Mouse (Mus musculus) Muller cell, postnatal 12 days (primary cell): Measurements from ENCODE around the gene Atp5d.

Experiments
- DNase-seq: peaks from one replicate; pipeline ENCODE4 v3.0.0-alpha.2; 2015; ENCODE audit errors: inconsistent ontology term

The Atp5d gene

DNA sequence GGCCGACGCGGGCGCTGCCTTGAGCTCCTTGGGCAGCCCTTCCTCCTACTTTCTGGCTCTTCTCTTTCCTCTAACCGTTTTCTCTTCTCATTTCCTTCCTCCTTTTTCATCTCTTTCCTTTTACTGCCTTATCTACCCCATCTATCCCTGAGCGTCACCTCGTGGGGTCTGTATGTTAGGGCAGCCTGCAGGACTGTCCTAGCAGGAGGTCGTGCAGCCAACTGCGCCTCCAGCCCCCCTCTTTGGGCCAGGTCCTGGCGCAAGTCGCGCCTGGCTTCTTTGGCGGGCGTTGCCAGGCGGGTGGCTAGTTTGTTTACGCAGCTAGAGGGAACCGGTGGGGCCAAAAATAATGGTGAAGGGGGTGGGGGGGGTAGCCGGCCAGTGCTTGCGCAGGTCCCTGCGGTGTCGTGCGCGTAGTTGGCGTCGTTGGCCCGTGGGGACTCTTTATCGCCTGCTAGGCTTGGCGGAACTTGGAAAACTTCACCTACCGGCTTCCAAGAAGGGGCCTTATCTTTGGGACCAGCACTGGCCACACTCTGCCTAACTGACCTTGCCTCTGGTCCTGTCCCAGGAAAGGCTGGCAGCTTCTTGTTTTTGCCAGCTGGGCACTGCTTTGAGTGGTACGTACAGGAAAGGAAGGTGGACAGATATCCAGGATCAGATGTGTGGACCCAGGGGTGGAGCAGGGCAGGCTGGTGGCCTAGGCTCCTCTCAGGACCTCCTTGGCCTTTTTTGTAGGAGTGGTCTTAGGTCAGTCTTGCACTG is 21.3 kb upstream of the Atp5d start:
- peak; percentile 56 for DNase-seq

DNA sequence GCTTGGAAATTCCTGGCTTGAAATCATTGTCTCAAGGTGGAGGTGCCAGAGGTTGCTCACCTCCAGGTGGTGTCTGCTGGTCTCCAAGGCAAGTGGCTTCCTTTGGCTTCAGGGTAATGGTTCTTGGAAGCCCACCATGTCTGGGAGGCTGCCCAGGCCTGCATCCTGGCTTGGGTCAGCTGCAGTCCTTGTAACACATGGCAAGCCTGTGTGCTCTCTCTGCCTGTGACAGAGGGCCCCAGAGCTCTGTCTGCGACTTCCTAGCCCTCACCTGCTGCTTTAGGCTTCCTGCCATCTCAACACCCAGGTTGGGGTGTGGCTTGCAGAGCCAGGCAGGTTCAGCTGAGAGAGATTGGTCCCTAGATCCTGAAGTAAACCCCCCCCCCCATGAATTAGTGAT is 20.7 kb upstream of the Atp5d start:
- no peak for DNase-seq

DNA sequence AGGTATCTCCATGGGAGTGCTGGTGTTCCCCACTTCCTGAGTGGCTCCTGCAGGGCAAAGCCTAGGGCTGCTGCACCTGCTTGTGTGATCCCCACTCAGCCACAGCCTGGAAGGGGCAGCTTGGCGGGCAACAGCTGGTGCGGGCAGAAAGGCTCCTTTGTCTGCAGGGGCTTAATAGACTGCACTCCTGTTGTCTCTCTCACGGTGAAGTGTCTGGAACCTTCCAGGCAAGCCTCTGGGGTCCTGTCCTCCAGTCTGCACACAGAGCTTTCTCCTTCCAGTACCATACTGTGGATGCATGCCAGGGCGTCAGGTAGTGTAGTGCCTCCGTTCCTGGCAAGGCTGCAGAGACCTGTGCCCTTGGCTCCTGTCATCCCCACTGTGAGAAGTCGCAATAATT is 19.9 kb upstream of the Atp5d start:
- no peak for DNase-seq

- DNase-seq: no peak
Observed at GRCm38 (mm10) chr10:80120146-80120545, 18.3 kb upstream of the Atp5d start.

GRCm38 (mm10) chr10:80121639-80122038 is 16.8 kb upstream of the Atp5d start:
- DNase-seq: no peak

DNA sequence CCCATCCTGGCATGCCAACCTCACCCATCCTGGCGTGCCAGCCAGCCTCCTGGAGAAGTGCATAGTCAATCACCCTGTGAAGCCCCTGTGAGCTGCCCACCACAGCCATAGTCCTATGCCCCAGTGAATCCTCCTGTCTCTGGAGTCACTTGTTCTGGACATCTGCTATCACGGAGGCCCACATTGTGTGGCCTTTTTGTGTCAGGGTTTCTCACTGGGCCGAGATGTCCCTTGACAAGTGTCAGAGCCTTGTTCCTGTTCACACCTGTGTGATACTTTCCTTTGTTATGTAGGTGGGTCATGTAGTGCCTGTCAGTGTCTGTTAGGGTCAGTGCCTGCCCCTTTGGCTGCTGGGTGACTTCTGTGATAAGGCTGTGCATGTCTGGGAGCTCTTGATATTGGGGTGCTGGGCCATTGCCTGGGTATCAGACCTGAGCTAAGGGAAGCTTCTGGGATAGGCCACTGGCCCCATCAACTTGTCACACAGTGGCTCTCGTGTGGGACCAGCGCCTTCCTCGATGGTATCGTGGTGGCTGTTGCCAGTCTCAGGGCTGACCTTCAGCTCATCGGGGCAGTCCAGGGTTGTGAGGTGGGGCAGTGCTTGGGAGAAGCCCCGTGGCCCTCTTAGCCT is 14.4 kb upstream of the Atp5d start:
- DNase-seq: no peak

DNA sequence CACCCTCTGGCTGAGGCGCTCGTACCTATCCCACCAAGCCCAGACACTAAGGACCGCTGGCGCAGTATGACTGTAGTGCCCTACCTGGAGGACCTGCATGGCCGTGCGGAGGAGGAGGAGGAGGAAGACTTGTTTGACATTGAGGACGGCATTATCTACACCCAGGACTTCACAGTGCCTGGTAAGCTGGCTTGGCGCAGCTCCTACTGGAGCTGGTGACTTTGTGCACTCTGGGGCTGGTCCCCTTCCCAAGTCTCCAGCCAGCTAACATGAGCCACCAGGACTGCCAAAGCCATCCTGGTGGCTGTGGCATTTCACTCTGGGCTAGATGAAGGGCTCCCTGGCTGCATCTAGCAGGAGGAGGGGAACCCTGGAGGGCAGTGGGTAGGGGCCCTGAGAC is 10.5 kb upstream of the Atp5d start:
- DNase-seq: no peak

DNA sequence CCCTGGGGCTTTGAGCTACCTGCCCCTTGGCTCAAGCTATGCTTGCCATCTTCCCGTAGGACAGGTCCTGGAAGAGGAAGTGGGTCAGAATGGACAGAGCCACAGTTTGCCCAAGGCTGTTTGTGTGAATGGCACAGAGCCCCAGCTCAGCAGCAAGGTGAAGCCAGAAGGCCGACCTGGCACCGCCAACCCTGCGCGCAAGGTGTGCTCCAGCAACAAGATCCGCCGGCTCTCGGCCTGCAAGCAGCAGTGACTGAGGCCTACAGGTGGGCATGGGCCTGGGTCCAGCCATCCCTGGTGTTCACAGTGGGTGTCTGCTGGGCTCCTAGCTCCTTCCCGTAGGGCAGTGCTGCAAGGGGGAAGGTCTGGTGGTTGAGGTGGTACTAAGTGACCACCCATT is 8.6 kb upstream of the Atp5d start:
- DNase-seq: no peak

DNA sequence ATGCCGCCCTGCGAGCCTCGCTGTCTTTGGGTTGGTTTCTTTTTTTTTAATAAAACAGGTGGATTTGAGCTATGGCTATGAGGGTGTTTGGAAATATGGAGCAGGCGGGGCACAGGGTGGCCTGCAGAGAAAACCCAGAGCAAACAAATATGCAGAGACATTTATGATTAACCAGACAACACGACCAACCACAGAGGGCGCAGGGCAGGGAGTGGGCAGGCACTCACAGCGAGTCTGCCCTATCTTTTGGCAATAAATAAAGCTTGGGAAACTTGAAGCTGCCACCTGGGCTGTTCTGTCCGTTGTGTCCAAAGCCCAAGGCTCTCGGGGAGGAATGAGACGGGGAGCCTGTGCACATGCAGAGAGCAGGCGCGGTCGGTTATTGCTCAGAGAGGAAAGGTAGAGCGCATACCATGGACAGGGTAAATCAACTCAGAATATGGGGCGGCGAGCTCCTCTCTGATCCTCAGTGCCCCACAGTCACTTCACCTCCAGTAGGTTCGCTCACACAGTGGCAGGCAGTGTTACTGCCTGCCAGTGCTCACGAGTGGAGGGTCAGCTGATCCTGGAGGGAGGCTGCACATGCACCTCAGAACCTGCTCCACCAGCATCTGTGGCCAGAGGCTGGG is 7.9 kb upstream of the Atp5d start:
- no peak for DNase-seq

- DNase-seq: peak; percentile 37
Observed at GRCm38 (mm10) chr10:80131316-80131951, 7.0 kb upstream of the Atp5d start.

GRCm38 (mm10) chr10:80131952-80132350 is 6.5 kb upstream of the Atp5d start:
- DNase-seq: peak; percentile 21

DNA sequence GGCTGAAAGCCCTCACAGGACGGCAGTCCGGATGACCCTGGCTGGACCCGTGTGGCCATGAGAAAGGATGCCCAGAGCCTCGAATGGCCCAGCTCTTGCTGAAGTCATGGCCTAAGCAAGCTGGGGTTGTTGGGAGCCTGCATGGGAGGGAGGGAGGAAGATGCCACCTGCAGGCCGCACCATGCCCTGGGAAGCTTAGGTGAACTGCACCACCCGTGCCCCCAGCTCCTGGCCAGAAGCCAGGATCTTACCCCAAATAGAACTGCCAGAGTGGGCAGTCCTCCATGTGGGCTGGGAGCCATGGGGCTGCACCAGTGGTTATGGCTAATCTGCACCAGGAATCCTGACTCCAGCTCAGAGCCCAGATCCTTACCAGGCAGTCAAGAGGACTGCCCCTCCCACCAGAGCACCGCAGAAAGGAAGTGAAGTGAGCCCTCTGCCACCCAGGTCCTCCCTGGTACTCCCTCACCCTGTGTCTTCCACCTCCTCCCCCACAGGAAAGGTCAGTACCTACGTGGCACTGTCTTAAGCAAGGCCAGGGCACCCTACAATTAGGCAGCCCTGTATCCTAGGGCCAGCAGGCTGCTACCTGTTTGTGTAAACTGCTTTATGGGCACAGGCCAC is 5.1 kb upstream of the Atp5d start:
- peak; percentile 70 for DNase-seq

DNA sequence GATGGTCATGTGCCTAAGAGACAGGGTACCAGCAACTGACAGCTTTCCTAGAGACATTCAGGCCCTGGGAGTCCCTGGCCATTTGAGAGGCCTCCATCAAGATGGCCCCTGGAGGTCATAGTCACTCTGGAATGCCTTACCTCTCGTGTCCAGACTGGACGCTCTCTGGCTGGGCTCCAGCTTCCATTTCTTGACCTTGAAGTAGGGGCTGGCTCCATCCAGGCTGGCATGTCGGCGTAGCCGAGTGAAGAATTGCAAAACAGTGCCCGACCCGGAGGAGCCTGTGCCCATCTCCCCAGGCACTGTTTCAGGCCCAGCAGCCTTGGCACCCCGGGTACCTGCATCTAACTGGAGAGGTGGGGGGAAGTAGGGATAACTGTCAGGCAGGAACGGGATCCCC is 4.0 kb upstream of the Atp5d start:
- no peak for DNase-seq

GRCm38 (mm10) chr10:80135161-80135560 is 3.3 kb upstream of the Atp5d start:
- DNase-seq: no peak

- no peak for DNase-seq
Observed at GRCm38 (mm10) chr10:80135641-80136040, 2.8 kb upstream of the Atp5d start.

DNA sequence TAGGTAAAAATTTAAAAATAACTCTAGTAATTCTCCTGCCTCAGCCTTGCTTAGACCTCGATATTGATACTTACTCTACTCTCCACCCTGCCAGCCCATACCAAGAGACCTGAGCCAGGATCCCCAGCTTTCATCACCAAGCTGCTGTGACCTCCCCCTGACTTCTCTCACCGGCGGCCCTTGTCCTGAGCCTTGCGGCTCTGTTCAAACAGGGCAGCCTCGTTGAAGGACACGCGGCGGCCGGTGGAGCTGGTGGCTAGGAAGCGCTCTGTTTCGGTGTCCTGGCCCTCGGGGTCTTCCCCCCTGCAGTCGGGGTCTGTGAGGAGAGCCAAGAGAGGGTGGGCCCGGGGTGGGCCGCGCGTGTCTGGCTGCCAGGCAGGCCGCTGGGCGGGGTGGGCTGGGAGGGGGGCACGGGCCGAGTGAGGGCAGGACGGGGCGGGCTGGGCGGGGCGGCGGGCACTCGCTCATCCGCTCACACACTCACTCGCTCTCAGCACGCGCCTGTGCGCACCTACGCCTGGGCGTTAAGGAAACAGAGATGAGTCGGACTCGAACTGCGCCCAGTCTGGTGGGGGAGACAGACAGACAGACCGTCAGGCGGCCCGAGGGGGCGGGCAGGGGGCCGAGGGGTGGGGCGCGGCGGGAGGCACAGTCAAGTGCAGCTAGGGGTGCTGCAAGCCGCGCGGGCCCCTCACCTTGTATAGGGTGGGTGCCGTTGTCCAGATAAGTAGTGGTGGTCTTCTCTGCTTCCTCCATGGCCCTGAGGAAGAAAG is 2.1 kb upstream of the Atp5d start:
- no peak for DNase-seq

DNA sequence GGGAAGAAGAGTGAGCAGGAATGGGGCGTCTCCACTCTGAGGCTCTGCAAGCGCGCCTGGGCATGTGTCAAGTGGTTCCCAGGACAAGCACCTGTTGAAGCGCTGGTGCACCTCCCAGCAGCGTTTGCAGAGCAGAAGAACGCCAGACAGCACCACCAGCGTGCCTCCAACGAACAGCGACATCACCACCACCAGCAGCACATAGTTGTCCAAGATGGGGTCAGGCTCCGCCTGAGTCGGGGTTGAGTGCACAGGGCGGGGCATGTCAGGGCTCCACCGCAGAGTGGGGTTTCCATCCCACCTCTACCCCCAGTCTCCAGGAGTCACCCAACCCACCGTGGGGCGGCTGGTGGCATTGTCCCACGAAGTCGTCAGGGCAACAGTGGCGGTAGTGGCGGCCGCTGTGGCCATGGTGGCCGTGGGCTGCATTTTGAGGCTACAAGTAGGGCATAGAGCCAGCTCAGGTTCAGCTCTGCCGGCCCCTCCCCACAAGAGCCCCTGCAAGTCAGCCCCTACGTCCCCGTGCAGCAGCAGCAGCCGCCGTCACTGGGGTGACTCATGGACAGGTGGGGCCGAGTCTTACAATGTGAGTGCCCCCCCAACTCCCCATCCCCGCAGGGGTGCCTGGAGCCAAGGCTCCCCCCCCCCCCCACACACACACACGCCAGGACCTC is 1.3 kb upstream of the Atp5d start:
- peak; percentile 50 for DNase-seq

DNA sequence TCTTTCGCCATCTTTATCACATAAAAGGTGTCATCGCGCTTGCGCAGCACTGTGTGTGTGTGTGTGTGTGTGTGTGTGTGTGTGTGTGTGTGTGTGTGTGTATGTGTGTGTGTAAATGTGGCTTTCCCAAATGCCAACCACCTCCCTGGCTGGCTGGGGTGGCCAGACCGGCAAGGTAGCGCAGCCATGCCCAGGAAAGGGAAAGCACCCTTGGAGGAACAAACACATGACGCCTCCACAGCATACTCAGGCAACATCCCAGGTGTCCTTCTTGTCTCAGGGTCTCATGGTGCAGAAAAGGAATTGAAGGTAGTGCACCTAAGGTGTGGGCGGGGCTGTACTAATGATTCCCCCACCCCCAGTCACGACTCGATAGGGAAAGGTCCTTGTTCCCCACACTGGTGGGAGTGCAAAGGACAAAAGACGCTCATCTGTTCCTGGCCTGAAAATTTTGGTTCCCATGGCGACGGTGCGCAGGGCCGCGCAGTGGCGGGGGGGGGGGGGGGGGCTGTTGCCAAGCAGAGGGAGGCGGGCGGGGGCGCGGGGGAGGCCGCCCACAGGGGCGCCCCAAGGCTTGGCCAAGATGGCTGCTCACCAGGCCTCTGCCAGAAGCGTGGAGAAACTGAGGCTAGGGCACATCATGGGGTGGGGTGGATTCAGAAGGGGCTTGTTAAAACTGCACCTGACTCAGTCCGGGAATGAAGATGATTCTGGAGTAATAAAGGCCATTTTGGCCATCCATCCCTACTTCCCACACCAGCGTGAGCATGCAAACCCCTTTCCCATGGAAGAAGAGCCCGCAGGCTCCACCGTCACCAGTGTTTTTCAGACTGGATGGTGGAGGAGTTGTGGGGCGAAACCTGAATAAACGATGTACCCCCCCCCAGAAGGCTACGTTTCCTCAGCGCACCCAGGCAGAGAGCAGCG is 543 bp upstream of the Atp5d start:
- no peak for DNase-seq

DNA sequence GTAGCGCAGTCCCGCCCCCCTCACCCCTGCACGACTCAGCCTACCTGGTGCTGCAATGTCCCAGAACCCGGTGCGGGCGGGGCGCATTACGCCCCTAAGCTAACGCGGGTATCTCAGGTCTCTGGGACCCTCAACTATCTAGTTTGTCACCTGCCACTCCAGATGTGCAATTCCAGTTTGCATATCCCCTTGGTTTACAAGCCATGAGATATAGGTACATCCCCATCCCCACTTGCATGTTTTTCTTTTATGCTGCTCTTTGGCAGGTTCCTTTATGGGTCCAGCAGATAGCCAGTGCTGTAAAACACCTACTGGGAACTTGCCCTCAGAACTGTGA is 975 bp downstream of the Atp5d start:
- no peak for DNase-seq
